Mouse (Mus musculus): Measurements from ENCODE around the gene Mapk10. TPM values are rescaled to one million over a fixed set of nuclear protein-coding genes. Genes with fewer than 3 reads are reported as not detected.
A peak's percentile ranks its signal among the peaks of the same experiment; 100 is the strongest.

Mapk10 gene
- polyA plus RNA-seq, 1 experiment from 2014 or later = 0.23 TPM

GRCm38 (mm10) chr5:103208021-103208511 is 3.1 kb downstream of the Mapk10 start:
- POLR2A ChIA-PET = no interaction called here
- CTCF ChIA-PET = interaction anchor here (0.8 kb wide), 1 partner anchor 11 kb away, joined by 3 read pairs; no protein-coding TSS in a partner anchor
- TF ChIP-seq CTCF (IDR thresholded peaks at IDR 0.05) = no peak
- in situ Hi-C loops (cut with MboI; ENCODE audit: low pct_unique_long_range_greater_than_20kb) = no loop called here
- DNase-seq (ENCODE audit: low read depth, low spot score) (no peak), ATAC-seq (no peak)
- H3K27me3 ChIP-seq = peaks cover 8% of the 10 kb centered on the region

GRCm38 (mm10) chr5:103197796-103198325 is 13.3 kb downstream of the Mapk10 start:
- in situ Hi-C loops (cut with MboI; ENCODE audit: low pct_unique_long_range_greater_than_20kb) = no loop called here
- DNase-seq (ENCODE audit: low read depth, low spot score) (no peak), ATAC-seq (no peak)
- ChIA-PET CTCF (no interaction called here), POLR2A (no interaction called here)
- no peaks in the 10 kb centered on the region for H3K27me3 ChIP-seq
- TF ChIP-seq CTCF (IDR thresholded peaks at IDR 0.05) = no peak

GRCm38 (mm10) chr5:103194549-103194948 is 16.6 kb downstream of the Mapk10 start:
- no peak for ATAC-seq
- H3K27me3 ChIP-seq = no peaks in the 10 kb centered on the region
- ChIA-PET CTCF (no interaction called here), POLR2A (no interaction called here)
- in situ Hi-C loops (cut with MboI; ENCODE audit: low pct_unique_long_range_greater_than_20kb) = no loop called here
- no peak for DNase-seq (ENCODE audit: low read depth, low spot score)
- TF ChIP-seq CTCF (IDR thresholded peaks at IDR 0.05) = no peak

GRCm38 (mm10) chr5:103193700-103194099 is 17.4 kb downstream of the Mapk10 start:
- in situ Hi-C loops (cut with MboI; ENCODE audit: low pct_unique_long_range_greater_than_20kb) = no loop called here
- ChIA-PET CTCF (interaction anchor here (0.7 kb wide), 1 partner anchor 10 kb away, joined by 3 read pairs; no protein-coding TSS in a partner anchor), POLR2A (no interaction called here)
- H3K27me3 ChIP-seq = no peaks in the 10 kb centered on the region
- no peak for TF ChIP-seq CTCF (IDR thresholded peaks at IDR 0.05)
- DNase-seq (ENCODE audit: low read depth, low spot score) (no peak), ATAC-seq (peak; percentile 69)

- POLR2A ChIA-PET = no interaction called here
- no peaks in the 10 kb centered on the region for H3K27me3 ChIP-seq
- no peak for DNase-seq (ENCODE audit: low read depth, low spot score)
- in situ Hi-C loops (cut with MboI; ENCODE audit: low pct_unique_long_range_greater_than_20kb) = no loop called here
- ATAC-seq = no peak
- CTCF ChIA-PET = no interaction called here
- no peak for TF ChIP-seq CTCF (IDR thresholded peaks at IDR 0.05)
These were observed 19.6 kb downstream of the Mapk10 start for GRCm38 (mm10) chr5:103191577-103191976.

- DNase-seq (ENCODE audit: low read depth, low spot score) (no peak), ATAC-seq (no peak)
- peaks cover 3% of the 10 kb centered on the region for H3K27me3 ChIP-seq
- in situ Hi-C loops (cut with MboI; ENCODE audit: low pct_unique_long_range_greater_than_20kb) = no loop called here
- ChIA-PET CTCF (no interaction called here), POLR2A (no interaction called here)
- TF ChIP-seq CTCF (IDR thresholded peaks at IDR 0.05) = no peak
These were observed 26.9 kb downstream of the Mapk10 start for GRCm38 (mm10) chr5:103184256-103184655.

GRCm38 (mm10) chr5:103181622-103182021 is 29.5 kb downstream of the Mapk10 start:
- CTCF ChIA-PET = no interaction called here
- DNase-seq (ENCODE audit: low read depth, low spot score) = no peak
- in situ Hi-C loops (cut with MboI; ENCODE audit: low pct_unique_long_range_greater_than_20kb) = no loop called here
- H3K27me3 ChIP-seq = peaks cover 3% of the 10 kb centered on the region
- no peak for TF ChIP-seq CTCF (IDR thresholded peaks at IDR 0.05)
- POLR2A ChIA-PET = no interaction called here
- no peak for ATAC-seq

- ChIA-PET POLR2A (no interaction called here), CTCF (no interaction called here)
- H3K27me3 ChIP-seq = no peaks in the 10 kb centered on the region
- no peak for ATAC-seq
- TF ChIP-seq CTCF (IDR thresholded peaks at IDR 0.05) = no peak
- in situ Hi-C loops (cut with MboI; ENCODE audit: low pct_unique_long_range_greater_than_20kb) = loop anchor here (10.0 kb wide), 1 partner anchor 482 kb away; no protein-coding TSS in a partner anchor
- DNase-seq (ENCODE audit: low read depth, low spot score) = no peak
These were observed 34.1 kb downstream of the Mapk10 start for GRCm38 (mm10) chr5:103177010-103177409.

GRCm38 (mm10) chr5:103175989-103176388 is 35.1 kb downstream of the Mapk10 start:
- in situ Hi-C loops (cut with MboI; ENCODE audit: low pct_unique_long_range_greater_than_20kb) = loop anchor here (10.0 kb wide), 1 partner anchor 481 kb away; no protein-coding TSS in a partner anchor
- ATAC-seq = no peak
- CTCF ChIA-PET = interaction anchor here (0.8 to 1.3 kb wide), 2 partner anchors 10 to 36 kb away, joined by 3 read pairs; no protein-coding TSS in a partner anchor
- no peak for TF ChIP-seq CTCF (IDR thresholded peaks at IDR 0.05)
- POLR2A ChIA-PET = interaction anchor here (0.6 kb wide), 2 partner anchors 472 to 874 kb away, joined by 3 read pairs; no protein-coding TSS in a partner anchor
- no peaks in the 10 kb centered on the region for H3K27me3 ChIP-seq
- DNase-seq (ENCODE audit: low read depth, low spot score) = no peak

GRCm38 (mm10) chr5:103174607-103175006 is 36.5 kb downstream of the Mapk10 start:
- CTCF ChIA-PET = no interaction called here
- POLR2A ChIA-PET = no interaction called here
- DNase-seq (ENCODE audit: low read depth, low spot score) (no peak), ATAC-seq (no peak)
- in situ Hi-C loops (cut with MboI; ENCODE audit: low pct_unique_long_range_greater_than_20kb) = loop anchor here (10.0 to 25.0 kb wide), 2 partner anchors 480 to 962 kb away; no protein-coding TSS in a partner anchor
- H3K27me3 ChIP-seq = no peaks in the 10 kb centered on the region
- no peak for TF ChIP-seq CTCF (IDR thresholded peaks at IDR 0.05)

- no peak for DNase-seq (ENCODE audit: low read depth, low spot score)
- TF ChIP-seq CTCF (IDR thresholded peaks at IDR 0.05) = no peak
- in situ Hi-C loops (cut with MboI; ENCODE audit: low pct_unique_long_range_greater_than_20kb) = loop anchor here (10.0 to 25.0 kb wide), 2 partner anchors 476 to 959 kb away; no protein-coding TSS in a partner anchor
- H3K27me3 ChIP-seq = no peaks in the 10 kb centered on the region
- no peak for ATAC-seq
- ChIA-PET CTCF (no interaction called here), POLR2A (no interaction called here)
These were observed 39.9 kb downstream of the Mapk10 start for GRCm38 (mm10) chr5:103171207-103171606.
